ENCODE assay signal across 8 mouse cellular contexts in the genomic region with DNA sequence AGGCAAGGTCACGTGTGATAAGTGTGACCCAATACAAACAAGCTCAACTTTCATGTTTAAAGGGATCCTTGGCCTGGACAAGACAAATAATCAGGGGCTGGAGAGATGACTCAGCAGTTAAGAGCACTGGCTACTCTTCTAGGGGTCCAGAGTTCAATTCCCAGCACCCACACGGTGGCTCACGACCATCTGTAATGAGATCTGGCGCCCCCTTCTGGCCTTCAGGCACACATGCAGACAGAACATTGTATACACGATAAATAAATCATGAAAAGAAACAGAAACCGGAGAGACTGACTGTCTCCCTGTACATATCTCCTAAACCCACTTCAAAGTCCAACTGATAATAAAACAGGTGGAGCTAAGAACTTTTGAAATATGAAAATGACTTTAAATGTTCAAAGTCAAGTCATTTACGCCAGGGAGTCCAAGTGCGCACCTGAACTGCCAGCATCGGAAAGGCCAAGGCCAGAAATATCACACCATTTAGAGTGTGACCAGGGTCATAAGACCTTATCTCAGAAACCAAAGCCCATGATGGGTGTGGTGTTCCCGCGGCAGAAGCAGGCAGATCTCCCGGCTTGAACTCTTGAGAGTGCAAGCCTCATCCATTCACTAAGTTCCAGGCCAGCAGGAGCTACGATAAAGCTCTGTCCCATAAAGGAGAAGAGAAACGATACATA. TPM values are rescaled to one million over a fixed set of nuclear protein-coding genes. Genes with fewer than 3 reads are reported as not detected.
DNase-seq lines count a peak whose midpoint lies in the region; ATAC-seq and TF ChIP-seq lines count a peak whose summit lies in the region.

No protein-coding gene starts in this region.

- H3K9me3 ChIP-seq in limb, embryonic 13.5 days: no peaks in the 10 kb centered on the region

- ATAC-seq in limb, embryonic 13.5 days (ENCODE audit: low FRiP score, low read depth): no peak

- peaks cover 14% of the 10 kb centered on the region for H3K4me1 ChIP-seq in limb, embryonic 13.5 days
- H3K4me1 ChIP-seq in small intestine, adult 2 months (ENCODE audit: control insufficient read depth, insufficient read depth, insufficient read length, low read length): peaks cover 16% of the 10 kb centered on the region; the same call in 1 of the 2 replicates

- peak overlapping the region; percentile 96 for H3K4me3 ChIP-seq in limb, embryonic 13.5 days
- peak overlapping the region; percentile 84 for H3K4me3 ChIP-seq in small intestine, adult 2 months (ENCODE audit: low read depth, low read length)

- TF ChIP-seq POLR2A in small intestine, adult 2 months (IDR thresholded peaks at IDR 0.05; ENCODE audit: low read depth, low read length): no peak

- H3K9ac ChIP-seq in limb, embryonic 13.5 days: peak overlapping the region; percentile 98

- WGBS in limb, embryonic 13.5 days: 75% methylated on average over 14 of the region's 14 CpGs
- 21% methylated on average over 14 of the region's 14 CpGs for WGBS in small intestine, adult 2 months

- DNase-seq in adrenal gland, postnatal 14 days: peak; percentile 41
- DNase-seq in adrenal gland, adult 8-10 months: no peak
- DNase-seq in thymus, postnatal 4 days: peak; percentile 52
- no peak for DNase-seq in thymus, adult 18-20 months
- DNase-seq in layer of hippocampus, adult 11-12 months (ENCODE audit: low spot score): no peak
- DNase-seq in spleen, postnatal 36 days (ENCODE audit: low spot score in 2 of 2): no peak

- no peak overlapping the region for H3K27ac ChIP-seq in limb, embryonic 13.5 days
- peak overlapping the region; percentile 90 for H3K27ac ChIP-seq in small intestine, adult 2 months (ENCODE audit: insufficient read depth, low read depth, low read length)

- H3K36me3 ChIP-seq in limb, embryonic 13.5 days: peaks cover 42% of the 10 kb centered on the region
- H3K36me3 ChIP-seq in small intestine, adult 2 months (ENCODE audit: control insufficient read depth, insufficient read depth, low read length): peaks cover 41% of the 10 kb centered on the region

- peak; percentile 82; the same call in 1 of the 2 replicates for TF ChIP-seq CTCF in small intestine, adult 2 months (IDR thresholded peaks at IDR 0.05; ENCODE audit: extremely low read depth, insufficient read length, insufficient replicate concordance, low read depth, low read length)

- H3K4me2 ChIP-seq in limb, embryonic 13.5 days (replicated peaks): peak overlapping the region; percentile 76

- no peaks in the 10 kb centered on the region for H3K27me3 ChIP-seq in limb, embryonic 13.5 days
- no peaks in the 10 kb centered on the region for H3K27me3 ChIP-seq in small intestine, adult 2 months (ENCODE audit: control insufficient read depth, insufficient read depth, low read length)

RNA-seq across cellular contexts. Expression of a gene that starts 5.2 kb away (rescaled TPM):
- 81.1 and 81.8 TPM in 2 replicates for total RNA-seq in adrenal gland, postnatal 14 days (2021)
- total RNA-seq in adrenal gland, adult 8-10 months (2022): 100 to 1,000 TPM; 104 to 122 (median 111) TPM
- polyA plus RNA-seq in limb, embryonic 13.5 days (2015; fragmentation: Nextera tagmentation; extraction: Ambion mirVana): 189 and 199 TPM in 2 replicates
- 209 and 451 TPM in 2 replicates for polyA plus RNA-seq in small intestine, adult 2 months (2012; rRNA removed)

RNA-seq across cellular contexts. Expression of a gene that starts 22.8 kb away (rescaled TPM):
- not detected in 2 replicates for total RNA-seq in adrenal gland, postnatal 14 days (2021)
- total RNA-seq in adrenal gland, adult 8-10 months (2022): under 1 TPM in 1 of 4 experiments, not detected in 3; 0.11 TPM
- 0.17 and 0.24 TPM in 2 replicates for polyA plus RNA-seq in limb, embryonic 13.5 days (2015; fragmentation: Nextera tagmentation; extraction: Ambion mirVana)
- 0.01 and 0.13 TPM in 2 replicates for polyA plus RNA-seq in small intestine, adult 2 months (2012; rRNA removed)

RNA-seq across cellular contexts. Expression of a gene that starts 41.9 kb away (rescaled TPM):
- 2.3 and 3.5 TPM in 2 replicates for total RNA-seq in adrenal gland, postnatal 14 days (2021)
- total RNA-seq in adrenal gland, adult 8-10 months (2022): 1 to 10 TPM; 3.0 to 4.7 (median 3.5) TPM
- polyA plus RNA-seq in limb, embryonic 13.5 days (2015; fragmentation: Nextera tagmentation; extraction: Ambion mirVana): 2.3 and 2.9 TPM in 2 replicates
- polyA plus RNA-seq in small intestine, adult 2 months (2012; rRNA removed): 19.5 and 47.9 TPM in 2 replicates

RNA-seq across cellular contexts. Expression of a gene that starts 54.9 kb away (rescaled TPM):
- 36.4 and 38.8 TPM in 2 replicates for total RNA-seq in adrenal gland, postnatal 14 days (2021)
- total RNA-seq in adrenal gland, adult 8-10 months (2022): 10 to 100 TPM; 26.1 to 36.2 (median 29.8) TPM
- polyA plus RNA-seq in limb, embryonic 13.5 days (2015; fragmentation: Nextera tagmentation; extraction: Ambion mirVana): 28.2 and 30.2 TPM in 2 replicates
- polyA plus RNA-seq in small intestine, adult 2 months (2012; rRNA removed): 192 and 574 TPM in 2 replicates

Comparison
In these comparisons a context has a peak if more than half of its experiments do, and no peak if none do; other contexts are left out.
1. DNase-seq: peak in adrenal gland, postnatal 14 days (single experiment) and thymus, postnatal 4 days (single experiment); none in adrenal gland, adult 8-10 months (single experiment), thymus, adult 18-20 months (0 of 2), layer of hippocampus, adult 11-12 months (single experiment) and spleen, postnatal 36 days (0 of 2).